Mouse (Mus musculus) telencephalon, adult 2 months (tissue): Measurements from ENCODE around the gene Secisbp2.
A peak's percentile ranks its signal among the peaks of the same experiment; 100 is the strongest.
"Not testable (repeated sequence)": the region's sequence is repeated elsewhere in the genome, so short reads cannot be mapped to it uniquely, and the experiment has no call there.

Source experiments
- DNase-seq: peaks from one replicate; pipeline ENCODE4 v3.0.0-alpha.2; 2011; ENCODE audit warnings: low read depth, low spot score

Gene Secisbp2

GRCm38 (mm10) chr13:51651408-51652064 lies at the start of gene Secisbp2:
Gene Secisbp2, plus strand, starts transcription at chr13:51651697.
- DNase-seq, result peak; percentile 91

- no peak for DNase-seq
Measured at GRCm38 (mm10) chr13:51602764-51603163, 48.7 kb upstream of the Secisbp2 start.

GRCm38 (mm10) chr13:51603221-51603893 lies 48.1 kb upstream of the Secisbp2 start:
- peak; percentile 93 for DNase-seq

GRCm38 (mm10) chr13:51603894-51604244 lies 47.6 kb upstream of the Secisbp2 start:
- DNase-seq, result no peak

GRCm38 (mm10) chr13:51609231-51609630 lies 42.3 kb upstream of the Secisbp2 start:
- no peak for DNase-seq

GRCm38 (mm10) chr13:51611060-51611459 lies 40.4 kb upstream of the Secisbp2 start:
- no peak for DNase-seq

- no peak for DNase-seq
Measured at GRCm38 (mm10) chr13:51611500-51611899, 40.0 kb upstream of the Secisbp2 start.

- no peak for DNase-seq
Measured at GRCm38 (mm10) chr13:51615815-51616214, 35.7 kb upstream of the Secisbp2 start.

- DNase-seq, result peak; percentile 77
Measured at GRCm38 (mm10) chr13:51616417-51617044, 35.0 kb upstream of the Secisbp2 start.

- no peak for DNase-seq
Measured at GRCm38 (mm10) chr13:51617306-51617705, 34.2 kb upstream of the Secisbp2 start.

- peak; percentile 51 for DNase-seq
Measured at GRCm38 (mm10) chr13:51617861-51618260, 33.6 kb upstream of the Secisbp2 start.

GRCm38 (mm10) chr13:51618602-51619001 lies 32.9 kb upstream of the Secisbp2 start:
- no peak for DNase-seq

GRCm38 (mm10) chr13:51622626-51623025 lies 28.9 kb upstream of the Secisbp2 start:
- DNase-seq, result no peak

- DNase-seq, result no peak
Measured at GRCm38 (mm10) chr13:51623678-51624077, 27.8 kb upstream of the Secisbp2 start.

GRCm38 (mm10) chr13:51628273-51628848 lies 23.1 kb upstream of the Secisbp2 start:
- DNase-seq, result no peak

- no peak for DNase-seq
Measured at GRCm38 (mm10) chr13:51631354-51631992, 20.0 kb upstream of the Secisbp2 start.

- no peak for DNase-seq
Measured at GRCm38 (mm10) chr13:51632560-51633218, 18.8 kb upstream of the Secisbp2 start.

GRCm38 (mm10) chr13:51635384-51635783 lies 16.1 kb upstream of the Secisbp2 start:
- DNase-seq, result not testable (repeated sequence)

GRCm38 (mm10) chr13:51638958-51639357 lies 12.5 kb upstream of the Secisbp2 start:
- DNase-seq, result no peak

GRCm38 (mm10) chr13:51641424-51641823 lies 10.1 kb upstream of the Secisbp2 start:
- no peak for DNase-seq

- DNase-seq, result no peak
Measured at GRCm38 (mm10) chr13:51642171-51642778, 9.2 kb upstream of the Secisbp2 start.
